Mouse (Mus musculus) ES-Bruce4 (cell line): ENCODE data around the gene Gm49661. TPM values are rescaled to one million over a fixed set of nuclear protein-coding genes. Genes with fewer than 3 reads are reported as not detected.

Source experiments
- H3K27ac ChIP-seq: 2 replicates; pipeline ENCODE4 v1.5.1; 2012; ENCODE audit warnings: low read length, inconsistent platforms; ENCODE audit not compliant: insufficient read depth
- H3K27me3 ChIP-seq: 2 replicates; pipeline ENCODE4 v1.6.1; 2012; ENCODE audit warnings: mild to moderate bottlenecking, low read length, inconsistent platforms; ENCODE audit not compliant: control insufficient read depth, poor library complexity, insufficient read depth, severe bottlenecking
- H3K36me3 ChIP-seq: 2 replicates; pipeline ENCODE4 v1.6.1; 2012; ENCODE audit warnings: inconsistent platforms, mild to moderate bottlenecking, low read length, moderate library complexity; ENCODE audit not compliant: control insufficient read depth, poor library complexity, insufficient read depth, severe bottlenecking
- H3K4me1 ChIP-seq: one replicate; pipeline ENCODE4 v1.8.1; 2011; ENCODE audit warnings: low read length; ENCODE audit not compliant: control insufficient read depth, insufficient read depth
- H3K4me3 ChIP-seq: 2 replicates; pipeline ENCODE4 v1.5.1; 2011; ENCODE audit warnings: low read depth, mild to moderate bottlenecking, low read length
- H3K9ac ChIP-seq: 2 replicates; pipeline ENCODE4 v1.6.1; 2012; ENCODE audit warnings: low read depth, mild to moderate bottlenecking, inconsistent platforms; ENCODE audit not compliant: poor library complexity, severe bottlenecking
- H3K9me3 ChIP-seq: replicated peaks from 2 replicates; pipeline ENCODE4 v1.6.1; 2012; ENCODE audit warnings: mild to moderate bottlenecking, low read length, inconsistent platforms; ENCODE audit not compliant: control insufficient read depth, poor library complexity, insufficient read depth, severe bottlenecking
- CTCF ChIP-seq: IDR thresholded peaks from one replicate; pipeline ENCODE4 v1.8.1; 2011; ENCODE audit warnings: low read depth, low read length
- EP300 ChIP-seq: IDR thresholded peaks from 2 replicates; pipeline ENCODE4 v1.6.1; 2011; ENCODE audit warnings: low read depth, low read length; ENCODE audit not compliant: insufficient read depth
- POLR2A ChIP-seq: IDR thresholded peaks from one replicate; pipeline ENCODE4 v1.8.1; 2011; ENCODE audit warnings: low read length; ENCODE audit not compliant: insufficient read depth
- polyA plus RNA-seq: library from polyadenylated mRNA; stranded (reverse); fragments of >200 nt; gene quantifications from 2 replicates; pipeline ENCODE4 v1.2.4, GENCODE M21; 2011; ENCODE audit warnings: low read depth; ENCODE audit not compliant: missing spikeins, insufficient read depth, insufficient read length

Gene Gm49661
- 4.9 TPM in 1 of 2 replicates, not detected in the other for polyA plus RNA-seq

- no peaks in the 10 kb centered on the region for H3K27me3 ChIP-seq
- peak within 1 kb of the TSS; percentile 64 for H3K27ac ChIP-seq
- H3K36me3 ChIP-seq: peaks cover 20% of the 10 kb centered on the region
- peaks cover 4% of the 10 kb centered on the region for H3K4me1 ChIP-seq
- H3K9me3 ChIP-seq: no peaks in the 10 kb centered on the region
- TF ChIP-seq EP300 (0 out of 2 replicates have a peak, but pooled peaks have one; percentile 25), POLR2A (peak; percentile 89), CTCF (no peak)
- H3K4me3 ChIP-seq: peak within 1 kb of the TSS; percentile 72
- H3K9ac ChIP-seq: peak within 1 kb of the TSS; percentile 82
Measured at GRCm38 (mm10) chr8:84969241-84970134, at the start of gene Gm49661, which contains the start of the genes Prdx2 and Rnaseh2a. TSS of gene Gm49661 (minus strand) at chr8:84969433. TSS of gene Prdx2 (plus strand) at chr8:84969587. TSS of gene Rnaseh2a (minus strand) at chr8:84969767.

DNA sequence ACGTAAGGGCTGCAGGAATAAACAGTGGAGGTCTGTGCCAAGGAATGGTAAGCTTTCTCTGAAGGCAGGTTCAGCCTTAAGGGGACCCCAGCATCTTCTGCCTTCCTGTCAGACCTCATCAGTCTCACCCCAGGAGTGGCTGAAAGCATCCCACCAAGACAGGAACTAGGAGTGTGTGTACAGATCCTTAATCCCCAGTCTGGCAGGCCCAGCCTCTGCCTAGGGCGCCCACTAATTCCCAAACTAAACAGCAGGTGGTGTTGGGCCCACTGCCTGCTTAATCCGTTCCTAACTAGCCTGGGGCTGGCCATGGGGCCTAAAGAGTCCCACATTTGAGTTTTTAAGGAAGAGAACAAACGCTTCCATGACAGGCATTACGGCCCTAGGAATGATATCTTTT lies 48.0 kb upstream of the Gm49661 start:
- H3K9ac ChIP-seq: no peak overlapping the region
- H3K4me1 ChIP-seq: no peaks in the 10 kb centered on the region
- H3K36me3 ChIP-seq: peaks cover 42% of the 10 kb centered on the region
- no peaks in the 10 kb centered on the region for H3K9me3 ChIP-seq
- H3K27ac ChIP-seq: peak overlapping the region; percentile 0; the same call in 1 of the 2 replicates
- H3K27me3 ChIP-seq: no peaks in the 10 kb centered on the region
- TF ChIP-seq POLR2A: no peak
- no peak for TF ChIP-seq CTCF
- TF ChIP-seq EP300: no peak
- no peak overlapping the region for H3K4me3 ChIP-seq

- Histone ChIP-seq H3K4me1 (no peaks in the 10 kb centered on the region), H3K4me3 (no peak overlapping the region), H3K27me3 (no peaks in the 10 kb centered on the region), H3K9me3 (no peaks in the 10 kb centered on the region), H3K27ac (peak overlapping the region; percentile 41), H3K9ac (no peak overlapping the region), H3K36me3 (peaks cover 38% of the 10 kb centered on the region)
- TF ChIP-seq CTCF (no peak), EP300 (no peak), POLR2A (no peak)
Measured at GRCm38 (mm10) chr8:85016724-85017123, 47.5 kb upstream of the Gm49661 start.

DNA sequence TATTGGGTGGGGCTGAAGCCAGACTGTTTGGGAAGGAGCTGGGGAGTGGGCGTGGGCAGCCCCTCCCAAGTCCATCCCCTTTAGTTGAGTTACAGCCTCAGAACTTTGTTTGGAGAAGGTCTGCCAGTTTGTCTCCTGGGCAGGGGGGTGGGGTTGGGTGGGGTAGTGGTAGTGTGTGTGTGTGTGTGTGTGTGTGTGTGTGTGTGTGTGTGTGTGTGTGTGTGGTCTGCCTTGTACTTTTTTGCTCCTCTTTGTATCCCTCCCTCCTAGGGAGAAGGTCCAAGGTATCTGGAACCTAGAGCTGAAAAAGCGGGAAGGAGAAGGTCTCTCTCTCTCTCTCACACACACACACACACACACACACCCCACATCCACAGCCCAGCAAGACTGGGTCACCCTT lies 45.2 kb upstream of the Gm49661 start, which contains the start of gene Best2:
Gene Best2 (minus strand): TSS at position 101 of the 400 bp plus-strand sequence.
- Histone ChIP-seq H3K4me1 (peaks cover 1% of the 10 kb centered on the region), H3K36me3 (peaks cover 19% of the 10 kb centered on the region), H3K27ac (no peak within 1 kb of the TSS), H3K4me3 (peak within 1 kb of the TSS; percentile 57), H3K9ac (peak within 1 kb of the TSS; percentile 58), H3K9me3 (no peaks in the 10 kb centered on the region), H3K27me3 (peaks cover 2% of the 10 kb centered on the region; the same call in 1 of the 2 replicates)
- TF ChIP-seq CTCF: no peak
- TF ChIP-seq POLR2A: no peak
- TF ChIP-seq EP300: no peak

DNA sequence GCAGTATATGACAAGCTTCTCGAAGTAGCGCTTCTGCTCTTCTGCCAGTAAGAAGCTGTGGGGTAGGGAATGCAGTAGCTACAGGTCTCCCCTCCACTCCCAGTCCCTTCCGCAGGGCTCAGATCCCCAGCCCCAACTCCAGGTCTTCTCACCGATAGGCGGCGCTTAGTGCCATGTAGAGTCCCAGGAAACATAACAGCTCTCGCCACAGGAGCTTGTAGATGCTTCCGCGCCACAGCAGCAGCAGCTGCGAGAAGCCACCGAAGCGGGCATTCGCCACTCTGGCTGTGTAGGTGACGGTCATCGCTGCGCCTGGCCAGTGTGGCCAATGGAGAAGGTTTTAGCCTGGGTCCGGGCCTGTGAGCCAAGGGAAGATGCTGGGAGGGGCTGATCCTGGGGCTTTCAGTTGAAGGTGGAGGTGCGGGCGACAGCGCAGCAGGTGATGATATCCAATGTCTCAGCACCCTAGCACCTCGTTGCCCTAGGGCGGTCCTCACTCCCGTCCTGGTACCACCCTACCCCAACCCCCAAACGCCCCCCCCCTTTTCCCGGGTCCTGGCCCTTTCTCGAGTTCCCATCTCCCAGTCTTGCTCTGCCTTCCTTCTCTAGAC lies 44.1 kb upstream of the Gm49661 start:
- H3K9me3 ChIP-seq: no peaks in the 10 kb centered on the region
- TF ChIP-seq POLR2A: no peak
- peak; percentile 85 for TF ChIP-seq CTCF
- H3K9ac ChIP-seq: peak overlapping the region; percentile 58
- peaks cover 8% of the 10 kb centered on the region for H3K36me3 ChIP-seq
- peak overlapping the region; percentile 57 for H3K4me3 ChIP-seq
- H3K4me1 ChIP-seq: peaks cover 2% of the 10 kb centered on the region
- peaks cover 2% of the 10 kb centered on the region; the same call in 1 of the 2 replicates for H3K27me3 ChIP-seq
- H3K27ac ChIP-seq: no peak overlapping the region
